Mouse (Mus musculus): ENCODE measurements at regions not wholly inside any gene's neighbourhood (a gene's known extent, or its start where the extent isn't known, plus 50 kb on each side); places are given as distances from the start of the nearest gene placed in this dataset.

- TF ChIP-seq CTCF (conservative IDR thresholded peaks at IDR 0.05; ENCODE audit: low read length) (no peak), POU5F1 (IDR thresholded peaks at IDR 0.05; ENCODE audit: borderline replicate concordance, low read length) (no peak), NANOG (IDR thresholded peaks at IDR 0.05; ENCODE audit: borderline replicate concordance, low read length) (no peak)
Observed at GRCm38 (mm10) chr9:31587671-31588070, 123.4 kb upstream of the Tmem45b start.
